Mouse (Mus musculus): ENCODE measurements at regions not wholly inside any gene's neighbourhood (a gene's known extent, or its start where the extent isn't known, plus 50 kb on each side); places are given as distances from the start of the nearest gene placed in this dataset.
A peak's percentile ranks its signal among the peaks of the same experiment; 100 is the strongest.

DNA sequence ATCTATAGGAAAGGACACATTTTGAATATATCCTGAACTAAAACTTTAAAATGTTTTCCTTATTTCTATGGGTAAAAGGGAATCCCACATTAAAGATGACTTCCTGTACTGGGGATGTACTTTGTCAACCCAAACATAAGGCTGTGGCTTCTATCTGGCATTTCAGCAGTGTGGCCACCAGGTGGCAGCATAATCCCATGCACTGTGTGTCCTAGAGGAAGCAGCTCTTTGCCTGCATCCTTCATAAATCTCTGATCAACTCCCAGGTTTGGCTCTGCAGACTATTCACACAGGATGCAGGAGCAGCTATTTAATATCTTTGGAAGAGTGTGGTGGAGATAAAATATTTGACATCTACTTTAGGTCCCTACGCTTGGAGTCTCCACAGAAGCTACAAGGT is 59.1 kb downstream of the Bmp15 start:
- no peak overlapping the region for H3K4me3 ChIP-seq (replicated peaks; ENCODE audit: extremely low read depth, low read depth, low read length)
- TF ChIP-seq CTCF (IDR thresholded peaks at IDR 0.05; ENCODE audit: insufficient read depth, low read length): peak; percentile 85
- no peak for TF ChIP-seq POLR2A (IDR thresholded peaks at IDR 0.05; ENCODE audit: borderline replicate concordance, extremely low read depth, low read depth, low read length)
- H3K4me1 ChIP-seq (ENCODE audit: control insufficient read depth, insufficient read depth, low read length): no peaks in the 10 kb centered on the region
- peak; percentile 34 for DNase-seq
- WGBS: 91% methylated on average over 1 of the region's 1 CpGs

DNA sequence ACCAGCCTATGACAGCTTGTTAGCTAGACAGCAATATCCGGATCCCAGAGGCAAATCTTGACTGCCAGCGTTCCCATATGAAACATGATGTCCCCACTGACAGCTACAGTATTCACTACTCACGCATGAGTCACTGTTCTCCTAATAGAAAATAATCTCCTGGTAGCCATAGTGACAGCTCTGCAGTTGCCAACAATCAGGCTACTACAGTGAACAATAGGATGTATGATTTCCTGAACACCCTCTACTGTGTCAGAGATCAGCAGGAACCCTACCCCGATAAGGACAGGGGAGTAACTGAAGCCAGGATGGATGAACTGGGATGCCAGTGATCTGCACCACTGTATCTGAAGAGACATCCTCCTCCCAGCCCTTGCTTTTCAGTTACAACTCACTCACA is 62.0 kb downstream of the Bmp15 start:
- H3K4me1 ChIP-seq (ENCODE audit: control insufficient read depth, insufficient read depth, low read length): no peaks in the 10 kb centered on the region
- H3K4me3 ChIP-seq (replicated peaks; ENCODE audit: extremely low read depth, low read depth, low read length): no peak overlapping the region
- DNase-seq: no peak
- TF ChIP-seq POLR2A (IDR thresholded peaks at IDR 0.05; ENCODE audit: borderline replicate concordance, extremely low read depth, low read depth, low read length) (no peak), CTCF (IDR thresholded peaks at IDR 0.05; ENCODE audit: insufficient read depth, low read length) (no peak)
- WGBS: 59% methylated on average over 4 of the region's 4 CpGs

DNA sequence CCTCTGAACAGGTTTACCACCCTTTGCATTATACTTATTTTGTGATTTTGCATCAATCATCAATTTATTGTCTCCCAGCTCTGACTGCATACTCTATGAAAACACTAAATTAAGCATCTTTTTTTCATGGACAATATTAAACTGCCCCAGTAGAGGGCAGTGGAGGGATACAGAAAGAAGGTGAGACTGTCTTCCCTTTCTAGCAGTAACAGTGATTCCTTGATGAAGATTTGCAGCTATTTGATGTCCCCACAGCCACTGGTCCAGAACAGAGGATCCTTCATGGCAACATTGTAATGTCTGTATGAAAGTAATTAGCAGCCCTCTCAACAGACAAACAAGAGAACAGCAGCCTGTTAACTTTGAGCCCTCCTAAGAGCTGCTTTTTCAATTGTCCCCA is 66.5 kb downstream of the Bmp15 start:
- Histone ChIP-seq H3K4me3 (replicated peaks; ENCODE audit: extremely low read depth, low read depth, low read length) (no peak overlapping the region), H3K4me1 (ENCODE audit: control insufficient read depth, insufficient read depth, low read length) (no peaks in the 10 kb centered on the region)
- DNase-seq: no peak
- no peak for TF ChIP-seq CTCF (IDR thresholded peaks at IDR 0.05; ENCODE audit: insufficient read depth, low read length)
- no peak for TF ChIP-seq POLR2A (IDR thresholded peaks at IDR 0.05; ENCODE audit: borderline replicate concordance, extremely low read depth, low read depth, low read length)

DNA sequence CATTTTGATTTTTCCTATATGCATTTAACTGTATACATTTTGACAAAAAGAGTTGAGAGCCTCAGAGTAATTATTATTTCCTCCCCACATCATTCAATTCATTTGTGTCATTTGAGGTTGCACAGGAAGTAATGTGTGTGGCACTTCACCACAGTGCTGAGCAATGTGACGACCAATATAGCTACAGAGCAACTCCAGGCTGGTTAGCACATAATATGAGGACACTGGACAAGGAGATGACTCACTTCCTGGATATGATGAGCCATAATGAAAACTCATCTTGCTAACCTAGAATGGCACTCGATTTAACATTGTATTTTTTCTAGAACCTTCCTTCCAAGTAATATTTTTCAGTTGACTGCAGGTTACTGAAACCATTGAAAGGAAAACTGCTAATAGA is 67.6 kb downstream of the Bmp15 start:
- TF ChIP-seq POLR2A (IDR thresholded peaks at IDR 0.05; ENCODE audit: borderline replicate concordance, extremely low read depth, low read depth, low read length) (no peak), CTCF (IDR thresholded peaks at IDR 0.05; ENCODE audit: insufficient read depth, low read length) (no peak)
- Histone ChIP-seq H3K4me3 (replicated peaks; ENCODE audit: extremely low read depth, low read depth, low read length) (no peak overlapping the region), H3K4me1 (ENCODE audit: control insufficient read depth, insufficient read depth, low read length) (no peaks in the 10 kb centered on the region)
- 26% methylated on average over 2 of the region's 2 CpGs for WGBS
- DNase-seq: no peak
